Mouse (Mus musculus) layer of hippocampus, postnatal 25 days (tissue): ENCODE results near the gene Olfr776. TPM values are rescaled to one million over a fixed set of nuclear protein-coding genes. Genes with fewer than 3 reads are reported as not detected.
"Not testable (repeated sequence)": the region's sequence is repeated elsewhere in the genome, so short reads cannot be mapped to it uniquely, and the experiment has no call there.

ENCODE experiments used
- DNase-seq, 2 experiments: peaks; one replicate each; pipeline ENCODE4 v3.0.0; 2022; ENCODE audit warnings: mixed read lengths in 2 of 2, low spot score in 1 of 2; ENCODE audit errors: extremely low spot score in 1 of 2
- total RNA-seq, 2 experiments: library from RNA; stranded (reverse); gene quantifications; 2 replicates each; pipeline ENCODE4 v1.2.3; 2021

Olfr776 gene
- not detected for total RNA-seq

GRCm38 (mm10) chr10:129258827-129259226 is at the start of gene Olfr776:
Olfr776 (plus strand) TSS chr10:129259127.
- no peak for DNase-seq

- no peak for DNase-seq
Measured at GRCm38 (mm10) chr10:129230737-129231136, 28.2 kb upstream of the Olfr776 start.

- no peak for DNase-seq
Measured at GRCm38 (mm10) chr10:129235904-129236303, 23.0 kb upstream of the Olfr776 start, which contains the start of gene Olfr774. Olfr774 (plus strand) TSS chr10:129236204.

- no peak for DNase-seq
Measured at GRCm38 (mm10) chr10:129248112-129248511, 10.8 kb upstream of the Olfr776 start, which contains the start of gene Olfr775. Olfr775 (plus strand) TSS chr10:129248412.

GRCm38 (mm10) chr10:129271081-129271535 is 12.2 kb downstream of the Olfr776 start, which contains the start of gene Olfr777:
Olfr777 (minus strand) TSS chr10:129271485.
- no peak for DNase-seq

GRCm38 (mm10) chr10:129312973-129313372 is 54.0 kb downstream of the Olfr776 start:
- DNase-seq, result not testable (repeated sequence)

- not testable (repeated sequence) for DNase-seq
Measured at GRCm38 (mm10) chr10:129313521-129313920, 54.6 kb downstream of the Olfr776 start.

Other genes with a start within 250 kb of the Olfr776 start
- gene Olfr763, start 248.3 kb upstream of the Olfr776 start, total RNA-seq, result not detected
- not detected for gene Olfr764-ps1, start 219.2 kb upstream of the Olfr776 start, total RNA-seq
- not detected for gene Olfr765, start 209.1 kb upstream of the Olfr776 start, total RNA-seq
- not detected for gene Olfr766-ps1, start 190.2 kb upstream of the Olfr776 start, total RNA-seq
- gene Olfr767, start 176.2 kb upstream of the Olfr776 start, total RNA-seq, result not detected
- gene Olfr768, start 159.8 kb upstream of the Olfr776 start, total RNA-seq, result not detected
- gene Olfr769, start 141.3 kb upstream of the Olfr776 start, total RNA-seq, result not detected
- gene Olfr770, start 120.1 kb upstream of the Olfr776 start, total RNA-seq, result not detected
- not detected for gene Olfr771, start 94.4 kb upstream of the Olfr776 start, total RNA-seq
- gene Olfr772, start 81.2 kb upstream of the Olfr776 start, total RNA-seq, result not detected
- not detected for gene Olfr773, start 71.7 kb upstream of the Olfr776 start, total RNA-seq
- not detected for gene Olfr774, start 22.9 kb upstream of the Olfr776 start, total RNA-seq
- not detected for gene Olfr775, start 10.7 kb upstream of the Olfr776 start, total RNA-seq
- gene Olfr777, start 12.4 kb downstream of the Olfr776 start, total RNA-seq, result not detected
- gene Olfr780, start 59.0 kb downstream of the Olfr776 start, total RNA-seq, result not detected
- not detected for gene Olfr781, start 69.7 kb downstream of the Olfr776 start, total RNA-seq
- gene Olfr782, start 89.7 kb downstream of the Olfr776 start, total RNA-seq, result not detected
- under 1 TPM in 1 of 2 experiments, not detected in 1; 0.31 TPM for gene Olfr784, start 125.0 kb downstream of the Olfr776 start, total RNA-seq
- gene Olfr785, start 146.3 kb downstream of the Olfr776 start, total RNA-seq, result not detected
- not detected for gene Olfr786, start 168.2 kb downstream of the Olfr776 start, total RNA-seq
- not detected for gene Olfr787, start 202.7 kb downstream of the Olfr776 start, total RNA-seq
- not detected for gene Olfr788, start 211.9 kb downstream of the Olfr776 start, total RNA-seq
- not detected for gene Olfr789, start 225.6 kb downstream of the Olfr776 start, total RNA-seq
- not detected for gene Olfr790, start 239.4 kb downstream of the Olfr776 start, total RNA-seq